Mouse (Mus musculus): ENCODE data around the gene Ccdc114.
"Not testable (repeated sequence)": the region's sequence is repeated elsewhere in the genome, so short reads cannot be mapped to it uniquely, and the experiment has no call there.

The Ccdc114 gene

GRCm38 (mm10) chr7:45919083-45919671 lies 4.7 kb upstream of the Ccdc114 start:
- DNase-seq, result no peak

GRCm38 (mm10) chr7:45919761-45920160 lies 4.1 kb upstream of the Ccdc114 start:
- DNase-seq, result no peak

- DNase-seq, result no peak
These were observed 3.2 kb upstream of the Ccdc114 start for GRCm38 (mm10) chr7:45920583-45921241.

DNA sequence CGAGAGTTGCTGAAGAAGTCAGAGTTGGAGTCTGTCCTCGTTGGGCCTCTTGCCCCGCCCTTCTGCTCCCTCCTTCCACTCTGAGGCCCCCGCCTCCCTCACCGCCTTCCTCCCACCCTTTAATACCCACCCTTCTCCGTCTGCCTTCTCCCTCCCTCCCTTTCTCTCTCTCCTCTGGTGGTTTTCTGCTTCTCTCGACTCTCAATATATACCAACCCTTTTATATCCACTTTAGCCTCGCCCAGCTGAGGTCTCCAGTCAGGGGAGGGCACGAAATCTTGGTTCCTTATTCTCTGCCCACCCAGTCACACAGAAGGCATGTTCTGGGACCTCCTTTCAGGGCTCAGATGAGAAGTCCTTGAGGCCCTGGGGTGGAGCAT lies 2.6 kb upstream of the Ccdc114 start, which contains the start of gene Emp3:
Gene Emp3 (minus strand): TSS at position 163 of the 380 bp plus-strand sequence.
- no peak for DNase-seq

- DNase-seq, result no peak
These were observed 1.8 kb upstream of the Ccdc114 start for GRCm38 (mm10) chr7:45921950-45922600.

- peak; percentile 95 for DNase-seq
These were observed 727 bp upstream of the Ccdc114 start for GRCm38 (mm10) chr7:45922928-45923761.

DNA sequence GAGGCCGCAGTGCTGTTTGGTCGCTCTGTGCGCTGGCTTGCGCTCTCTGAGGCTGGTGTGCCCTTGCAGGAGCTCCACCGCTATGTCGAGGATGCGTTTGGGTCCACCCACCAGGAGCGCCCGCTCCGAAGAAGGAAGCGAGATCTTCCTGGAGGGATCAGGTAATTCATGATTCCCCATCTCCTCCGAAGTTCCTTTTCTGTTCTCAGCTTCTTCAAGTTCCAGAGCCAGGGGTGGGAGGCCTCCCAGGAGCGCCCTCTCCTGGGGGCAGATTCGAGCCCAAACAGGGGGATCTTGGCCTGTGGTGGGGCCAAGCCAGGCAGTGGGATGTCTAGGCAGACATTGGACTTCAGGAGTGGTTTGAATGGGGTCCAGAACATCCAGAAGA lies 551 bp downstream of the Ccdc114 start:
- DNase-seq, result peak; percentile 50

- no peak for DNase-seq
These were observed 4.9 kb downstream of the Ccdc114 start for GRCm38 (mm10) chr7:45928626-45929295.

DNA sequence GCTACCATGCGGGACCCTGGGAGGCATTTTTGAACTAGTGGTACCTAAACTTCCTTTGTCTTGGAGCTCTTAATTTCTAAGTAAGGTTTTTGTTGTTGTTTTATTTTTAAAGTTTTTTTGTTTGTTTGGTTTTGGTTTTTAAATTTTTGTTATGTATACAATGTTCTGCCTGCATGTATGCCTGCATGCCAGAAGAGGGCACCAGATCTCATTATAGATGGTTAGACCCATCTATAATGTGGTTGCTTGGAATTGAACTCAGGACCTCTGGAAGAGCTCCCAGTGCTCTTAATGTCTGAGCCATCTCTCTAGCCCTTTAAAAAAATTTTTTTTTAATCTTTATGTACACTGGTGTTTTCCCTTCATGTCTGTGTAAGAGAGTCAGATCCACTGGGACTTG lies 5.8 kb downstream of the Ccdc114 start:
- no peak for DNase-seq

DNA sequence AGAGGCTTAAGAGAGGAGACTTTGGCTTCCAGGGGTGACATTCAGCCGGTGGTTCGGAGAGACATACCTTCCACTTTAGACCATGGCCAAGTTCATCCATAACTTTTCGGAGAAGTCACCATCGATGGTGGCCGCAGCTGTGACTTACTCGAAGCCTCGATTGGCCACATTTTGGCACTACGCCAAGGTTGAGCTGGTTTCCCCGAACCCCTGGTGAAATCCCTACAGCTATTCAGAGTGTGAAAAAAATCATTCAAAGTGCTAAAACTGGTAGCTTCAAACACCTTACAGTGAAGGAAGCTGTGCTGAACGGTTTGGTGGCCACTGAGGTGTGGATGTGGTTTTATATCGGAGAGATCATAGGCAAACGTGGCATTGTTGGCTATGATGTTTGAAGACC lies 9.9 kb downstream of the Ccdc114 start:
- not testable (repeated sequence) for DNase-seq

DNA sequence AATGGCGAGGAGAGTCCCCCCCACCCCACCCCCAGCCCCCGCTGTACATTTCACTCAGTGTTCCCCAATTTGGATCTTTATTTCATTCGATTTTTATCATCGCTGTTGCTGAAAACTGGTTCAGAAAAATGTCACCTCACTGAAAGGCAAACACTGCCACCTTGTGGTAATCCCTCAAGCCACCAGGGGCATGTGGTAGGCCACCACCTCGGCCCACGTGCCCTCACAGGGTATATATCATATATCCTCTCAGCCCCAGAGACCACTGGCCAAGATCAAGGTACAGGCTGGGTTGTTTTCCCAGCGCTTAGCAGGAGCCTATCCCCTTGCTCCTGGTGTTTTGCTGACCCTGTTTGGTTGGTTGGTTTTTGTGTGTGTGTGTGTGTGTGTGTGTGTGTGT lies 11.2 kb downstream of the Ccdc114 start:
- DNase-seq, result peak; percentile 32

DNA sequence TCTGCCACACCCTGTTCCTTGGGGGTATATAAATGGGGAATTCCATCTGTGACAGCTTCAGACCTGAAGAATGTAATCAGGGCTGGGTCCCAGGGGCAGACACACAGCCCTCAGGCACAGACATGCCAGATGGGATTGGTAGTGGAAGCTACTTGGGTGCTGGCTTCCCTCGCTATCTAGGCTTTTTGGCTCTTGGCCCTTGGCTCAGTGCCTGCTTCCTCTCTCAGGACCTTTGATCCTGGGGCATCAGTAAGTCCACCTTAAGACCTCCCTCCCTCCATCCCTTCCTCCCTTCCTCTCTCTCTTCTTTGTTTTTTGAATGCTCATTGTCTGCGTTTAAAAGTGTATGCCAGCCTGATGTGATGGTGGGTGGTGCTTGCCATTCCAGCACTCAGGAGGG lies 16.0 kb downstream of the Ccdc114 start:
- peak; percentile 40 for DNase-seq

GRCm38 (mm10) chr7:45941986-45942385 lies 18.1 kb downstream of the Ccdc114 start:
- no peak for DNase-seq

- DNase-seq, result not testable (repeated sequence)
These were observed 19.4 kb downstream of the Ccdc114 start for GRCm38 (mm10) chr7:45943280-45943679.

GRCm38 (mm10) chr7:45949061-45949460 lies 25.2 kb downstream of the Ccdc114 start:
- no peak for DNase-seq

DNA sequence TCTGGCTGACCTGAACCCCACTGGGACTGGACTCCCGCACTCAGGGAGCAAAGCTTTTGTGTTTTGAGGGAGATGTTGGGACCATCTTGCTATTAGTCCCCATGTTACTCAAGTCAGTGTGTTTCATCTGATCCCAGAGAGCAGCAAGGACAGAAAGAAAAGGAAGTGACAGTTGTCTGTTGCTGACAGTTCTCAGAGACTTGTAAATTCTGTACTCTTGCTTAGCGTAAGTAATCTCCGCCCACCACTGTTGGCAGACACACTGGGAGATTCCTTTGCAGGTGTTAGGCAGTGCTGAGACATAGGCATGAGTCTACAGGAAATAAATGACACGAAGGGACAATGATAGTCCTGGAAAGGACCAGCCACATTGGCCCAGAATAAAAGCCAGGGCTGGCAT lies 32.7 kb downstream of the Ccdc114 start:
- DNase-seq, result no peak

GRCm38 (mm10) chr7:45971831-45972723 lies 48.2 kb downstream of the Ccdc114 start:
- DNase-seq, result no peak

- no peak for DNase-seq
These were observed 49.4 kb downstream of the Ccdc114 start for GRCm38 (mm10) chr7:45973271-45973687.

DNA sequence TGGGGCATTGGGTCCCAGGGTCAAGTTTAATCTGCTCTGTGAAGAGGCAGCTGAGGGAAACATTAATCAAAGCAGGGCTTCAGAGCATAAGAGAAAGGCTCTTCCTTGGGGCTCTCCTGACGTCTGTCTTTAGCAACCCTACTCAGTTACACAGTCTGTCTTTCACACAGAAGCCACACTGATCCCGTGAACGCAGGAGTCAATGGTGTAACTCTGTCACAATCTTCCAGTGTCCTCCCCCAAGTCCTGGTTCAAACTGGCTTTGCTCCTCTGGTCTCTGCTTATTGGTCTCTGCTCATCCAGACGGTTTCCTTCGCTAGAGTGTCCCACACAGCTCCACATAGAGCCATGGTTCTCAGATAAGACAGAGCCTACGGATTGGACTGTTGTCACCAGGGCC lies 50.2 kb downstream of the Ccdc114 start:
- DNase-seq, result no peak

DNA sequence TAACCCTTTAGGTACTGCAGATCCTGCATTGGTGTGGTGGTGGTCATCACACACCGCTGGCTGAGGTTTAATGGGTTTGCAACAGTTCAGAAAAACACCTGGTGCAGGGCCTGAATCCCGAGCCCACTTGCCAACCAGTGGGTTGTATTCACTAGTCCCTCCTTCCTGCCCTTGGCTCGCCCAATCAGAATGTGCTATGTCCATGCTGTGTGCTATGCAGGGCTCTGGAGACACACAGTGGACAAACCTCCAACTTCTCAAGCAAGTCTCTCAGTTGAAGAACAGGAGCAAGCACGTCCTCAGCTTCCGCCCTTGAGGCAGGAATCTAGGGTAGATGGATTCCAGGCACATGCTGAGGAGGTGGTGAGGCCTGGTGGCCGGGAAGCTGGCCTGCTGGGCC lies 50.6 kb downstream of the Ccdc114 start:
- DNase-seq, result no peak

- no peak for DNase-seq
These were observed 57.7 kb downstream of the Ccdc114 start for GRCm38 (mm10) chr7:45981612-45982011.

DNA sequence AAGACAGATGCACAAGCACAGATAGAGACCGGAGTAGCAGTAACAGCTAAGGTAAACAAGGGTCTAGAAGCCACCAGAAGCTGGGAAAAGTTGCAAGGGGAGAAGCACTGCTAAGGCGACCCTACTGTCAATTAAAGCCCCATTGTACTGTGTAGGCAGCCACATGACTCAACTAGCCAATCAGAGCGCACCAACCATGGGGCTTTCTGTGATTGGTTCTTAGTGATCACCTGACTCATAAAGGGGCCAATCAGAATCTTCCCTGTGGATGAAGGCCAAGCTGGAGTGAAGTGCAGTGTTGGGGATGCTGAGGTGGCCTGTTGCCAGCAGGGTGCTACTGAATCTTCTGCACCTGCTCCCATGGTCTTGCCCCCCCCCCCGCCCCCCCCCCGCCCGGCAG lies 63.0 kb downstream of the Ccdc114 start:
- DNase-seq, result no peak
